Mouse (Mus musculus) olfactory bulb, adult 2 months (tissue): ENCODE measurements around the gene Mrpl33.

ENCODE experiments used
- CTCF ChIP-seq: fragments of 200-500 bp; IDR thresholded peaks from 2 replicates; pipeline ENCODE4 v1.5.1; 2012; ENCODE audit warnings: low read depth, mild to moderate bottlenecking, low read length, moderate library complexity; ENCODE audit not compliant: insufficient read depth
- POLR2A ChIP-seq: fragments of 200-500 bp; IDR thresholded peaks from 2 replicates; pipeline ENCODE4 v1.6.1; 2012; ENCODE audit warnings: mild to moderate bottlenecking, low read depth, low read length, moderate library complexity; ENCODE audit not compliant: insufficient read depth

- no peak for TF ChIP-seq CTCF
- TF ChIP-seq POLR2A = no peak
Measured at GRCm38 (mm10) chr5:31576539-31576975, 20.2 kb upstream of the Mrpl33 start.
